Mouse (Mus musculus): ENCODE results near the gene Arhgef26. TPM values are rescaled to one million over a fixed set of nuclear protein-coding genes. Genes with fewer than 3 reads are reported as not detected.

The Arhgef26 gene
- not detected in 2 replicates for polyA plus RNA-seq (2012; ENCODE audit: insufficient read depth, insufficient read length, low replicate concordance, missing spikeins)

GRCm38 (mm10) chr3:62338044-62338443, at the start of gene Arhgef26:
Arhgef26 (plus strand) TSS chr3:62338344.
- Histone ChIP-seq H3K4me1 (ENCODE audit: control insufficient read depth, insufficient read depth, low read length) (peaks cover 9% of the 10 kb centered on the region; the same call in 1 of the 2 replicates), H3K4me3 (ENCODE audit: insufficient read depth, low read depth, low read length) (peak within 1 kb of the TSS; percentile 64), H3K27ac (ENCODE audit: insufficient read depth, low read depth, low read length) (no peak within 1 kb of the TSS)
- TF ChIP-seq CTCF (IDR thresholded peaks at IDR 0.05; ENCODE audit: insufficient read depth, low read depth, low read length) (no peak), POLR2A (IDR thresholded peaks at IDR 0.05; ENCODE audit: insufficient read depth, low read depth, low read length) (no peak)
- 90% methylated on average over 3 of the region's 3 CpGs for WGBS

GRCm38 (mm10) chr3:62310493-62310892, 27.7 kb upstream of the Arhgef26 start:
- 95% methylated on average over 3 of the region's 3 CpGs for WGBS
- no peak for TF ChIP-seq POLR2A (IDR thresholded peaks at IDR 0.05; ENCODE audit: insufficient read depth, low read depth, low read length)
- no peak for TF ChIP-seq CTCF (IDR thresholded peaks at IDR 0.05; ENCODE audit: insufficient read depth, low read depth, low read length)

GRCm38 (mm10) chr3:62311224-62311623, 26.9 kb upstream of the Arhgef26 start:
- Histone ChIP-seq H3K4me3 (ENCODE audit: insufficient read depth, low read depth, low read length) (no peak overlapping the region), H3K4me1 (ENCODE audit: control insufficient read depth, insufficient read depth, low read length) (no peaks in the 10 kb centered on the region), H3K27ac (ENCODE audit: insufficient read depth, low read depth, low read length) (no peak overlapping the region)
- 91% methylated on average over 5 of the region's 5 CpGs for WGBS
- TF ChIP-seq CTCF (IDR thresholded peaks at IDR 0.05; ENCODE audit: insufficient read depth, low read depth, low read length) = no peak
- TF ChIP-seq POLR2A (IDR thresholded peaks at IDR 0.05; ENCODE audit: insufficient read depth, low read depth, low read length) = no peak

More at GRCm38 (mm10) chr3:62310493-62310892, 27.7 kb upstream of the Arhgef26 start:
- Histone ChIP-seq H3K4me1 (ENCODE audit: control insufficient read depth, insufficient read depth, low read length) (no peaks in the 10 kb centered on the region), H3K4me3 (ENCODE audit: insufficient read depth, low read depth, low read length) (no peak overlapping the region), H3K27ac (ENCODE audit: insufficient read depth, low read depth, low read length) (no peak overlapping the region)

GRCm38 (mm10) chr3:62324708-62325107, 13.4 kb upstream of the Arhgef26 start:
- Histone ChIP-seq H3K4me1 (ENCODE audit: control insufficient read depth, insufficient read depth, low read length) (no peaks in the 10 kb centered on the region), H3K4me3 (ENCODE audit: insufficient read depth, low read depth, low read length) (no peak overlapping the region), H3K27ac (ENCODE audit: insufficient read depth, low read depth, low read length) (no peak overlapping the region)
- TF ChIP-seq POLR2A (IDR thresholded peaks at IDR 0.05; ENCODE audit: insufficient read depth, low read depth, low read length) (no peak), CTCF (IDR thresholded peaks at IDR 0.05; ENCODE audit: insufficient read depth, low read depth, low read length) (no peak)
- 44% methylated on average over 1 of the region's 1 CpGs for WGBS

- no peaks in the 10 kb centered on the region for H3K4me1 ChIP-seq (ENCODE audit: control insufficient read depth, insufficient read depth, low read length)
- TF ChIP-seq CTCF (IDR thresholded peaks at IDR 0.05; ENCODE audit: insufficient read depth, low read depth, low read length) = no peak
- TF ChIP-seq POLR2A (IDR thresholded peaks at IDR 0.05; ENCODE audit: insufficient read depth, low read depth, low read length) = no peak
- H3K4me3 ChIP-seq (ENCODE audit: insufficient read depth, low read depth, low read length) = no peak overlapping the region
- no peak overlapping the region for H3K27ac ChIP-seq (ENCODE audit: insufficient read depth, low read depth, low read length)
- WGBS = 54% methylated on average over 2 of the region's 2 CpGs
Observed at GRCm38 (mm10) chr3:62327903-62328302, 10.2 kb upstream of the Arhgef26 start.

- 5% methylated on average over 17 of the region's 17 CpGs for WGBS
- no peak for TF ChIP-seq POLR2A (IDR thresholded peaks at IDR 0.05; ENCODE audit: insufficient read depth, low read depth, low read length)
- TF ChIP-seq CTCF (IDR thresholded peaks at IDR 0.05; ENCODE audit: insufficient read depth, low read depth, low read length) = no peak
- H3K4me1 ChIP-seq (ENCODE audit: control insufficient read depth, insufficient read depth, low read length) = peaks cover 9% of the 10 kb centered on the region; the same call in 1 of the 2 replicates
- peak overlapping the region; percentile 64 for H3K4me3 ChIP-seq (ENCODE audit: insufficient read depth, low read depth, low read length)
- H3K27ac ChIP-seq (ENCODE audit: insufficient read depth, low read depth, low read length) = no peak overlapping the region
Observed at GRCm38 (mm10) chr3:62338461-62338853, 313 bp downstream of the Arhgef26 start.

GRCm38 (mm10) chr3:62338854-62339515, 841 bp downstream of the Arhgef26 start:
- WGBS = under 1% methylated on average over 68 of the region's 68 CpGs
- no peak for TF ChIP-seq POLR2A (IDR thresholded peaks at IDR 0.05; ENCODE audit: insufficient read depth, low read depth, low read length)
- TF ChIP-seq CTCF (IDR thresholded peaks at IDR 0.05; ENCODE audit: insufficient read depth, low read depth, low read length) = no peak
- no peak overlapping the region for H3K27ac ChIP-seq (ENCODE audit: insufficient read depth, low read depth, low read length)
- peaks cover 9% of the 10 kb centered on the region; the same call in 1 of the 2 replicates for H3K4me1 ChIP-seq (ENCODE audit: control insufficient read depth, insufficient read depth, low read length)
- peak overlapping the region; percentile 64 for H3K4me3 ChIP-seq (ENCODE audit: insufficient read depth, low read depth, low read length)

- Histone ChIP-seq H3K4me3 (ENCODE audit: insufficient read depth, low read depth, low read length) (peak overlapping the region; percentile 64), H3K27ac (ENCODE audit: insufficient read depth, low read depth, low read length) (no peak overlapping the region), H3K4me1 (ENCODE audit: control insufficient read depth, insufficient read depth, low read length) (peaks cover 9% of the 10 kb centered on the region; the same call in 1 of the 2 replicates)
- whole genome bisulfite sequencing = 1% methylated on average over 53 of the region's 53 CpGs
- TF ChIP-seq CTCF (IDR thresholded peaks at IDR 0.05; ENCODE audit: insufficient read depth, low read depth, low read length) = no peak
- TF ChIP-seq POLR2A (IDR thresholded peaks at IDR 0.05; ENCODE audit: insufficient read depth, low read depth, low read length) = no peak
Observed at GRCm38 (mm10) chr3:62339516-62340051, 1.4 kb downstream of the Arhgef26 start.

GRCm38 (mm10) chr3:62340154-62340760, 2.1 kb downstream of the Arhgef26 start:
- TF ChIP-seq POLR2A (IDR thresholded peaks at IDR 0.05; ENCODE audit: insufficient read depth, low read depth, low read length) (no peak), CTCF (IDR thresholded peaks at IDR 0.05; ENCODE audit: insufficient read depth, low read depth, low read length) (no peak)
- peak overlapping the region; percentile 64; the same call in 1 of the 2 replicates for H3K4me3 ChIP-seq (ENCODE audit: insufficient read depth, low read depth, low read length)
- 37% methylated on average over 16 of the region's 16 CpGs for WGBS
- no peak overlapping the region for H3K27ac ChIP-seq (ENCODE audit: insufficient read depth, low read depth, low read length)
- H3K4me1 ChIP-seq (ENCODE audit: control insufficient read depth, insufficient read depth, low read length) = peaks cover 9% of the 10 kb centered on the region; the same call in 1 of the 2 replicates
